Mouse (Mus musculus) heart, postnatal 0 days (tissue): ENCODE measurements around the gene Cgas. TPM values are rescaled to one million over a fixed set of nuclear protein-coding genes. Genes with fewer than 3 reads are reported as not detected.
A peak's percentile ranks its signal among the peaks of the same experiment; 100 is the strongest.

Experiments used
- ATAC-seq: fragments of 200-750 bp; cut with Nextera tagmentation; 2 replicates; pipeline ENCODE4 v1.8.0; 2017; ENCODE audit warnings: low read depth, moderate number of reproducible peaks, moderate library complexity; ENCODE audit not compliant: insufficient read depth
- DNase-seq: peaks from one replicate; pipeline ENCODE4 v3.0.0-alpha.2; 2016; ENCODE audit warnings: low spot score
- H3K27ac ChIP-seq: fragments of 300-500 bp; sonication (generic); 2 replicates; pipeline ENCODE4 v1.5.1; 2014; ENCODE audit warnings: low read depth, mild to moderate bottlenecking
- H3K27me3 ChIP-seq: fragments of 300-500 bp; sonication (generic); 2 replicates; pipeline ENCODE4 v1.6.1; 2014; ENCODE audit warnings: low read length, mixed read lengths; ENCODE audit not compliant: control insufficient read depth, insufficient read depth
- H3K36me3 ChIP-seq: fragments of 300-500 bp; sonication (generic); replicated peaks from 2 replicates; pipeline ENCODE4 v1.6.1; 2014; ENCODE audit warnings: low read length, mixed read lengths; ENCODE audit not compliant: control insufficient read depth, insufficient read depth
- H3K4me1 ChIP-seq: fragments of 300-500 bp; sonication (generic); 2 replicates; pipeline ENCODE4 v1.6.1; 2014; ENCODE audit warnings: antibody characterized with exemption; ENCODE audit not compliant: control insufficient read depth, insufficient read depth
- H3K4me2 ChIP-seq: fragments of 300-500 bp; sonication (generic); 2 replicates; pipeline ENCODE4 v1.6.1; 2014; ENCODE audit warnings: low read depth, mild to moderate bottlenecking, low read length, moderate library complexity
- H3K4me3 ChIP-seq: fragments of 300-500 bp; sonication (generic); 2 replicates; pipeline ENCODE4 v1.5.1; 2014; ENCODE audit warnings: low read depth, low read length
- H3K9ac ChIP-seq: fragments of 300-500 bp; sonication (generic); replicated peaks from 2 replicates; pipeline ENCODE4 v1.6.1; 2014; ENCODE audit warnings: low read depth, low read length, mixed read lengths
- H3K9me3 ChIP-seq: fragments of 300-500 bp; sonication (generic); replicated peaks from 2 replicates; pipeline ENCODE4 v1.6.1; 2016; ENCODE audit warnings: low read length; ENCODE audit not compliant: control insufficient read depth
- CTCF ChIP-seq: IDR thresholded peaks from 2 replicates; pipeline ENCODE4 v1.5.1; 2016; ENCODE audit warnings: antibody characterized with exemption, control low read depth, low read depth
- EP300 ChIP-seq: IDR thresholded peaks from 2 replicates; pipeline ENCODE4 v1.6.1; 2016; ENCODE audit warnings: antibody characterized with exemption, low read depth
- WGBS: fragments of 180-500 bp; shearing (Covaris S2); extraction: QIAGEN DNeasy Blood & Tissue Kit; methylation state at CpG from one replicate; pipeline ENCODE4 v1.1.7; 2014; 5-methylcytosine and 5-hydroxymethylcytosine counted together
- polyA plus RNA-seq: library from polyadenylated mRNA; unstranded; fragments of >200 nt; fragmentation: Nextera tagmentation; extraction: Ambion mirVana; gene quantifications from 2 replicates; pipeline ENCODE4 v1.2.1, GENCODE M21; 2015
- total RNA-seq: library from RNA; depleted of rRNA; stranded (reverse); fragments of >200 nt; gene quantifications from 2 replicates; pipeline ENCODE4 v1.2.3, GENCODE M21; 2014; ENCODE audit warnings: low replicate concordance

Cgas gene
- total and polyA plus RNA-seq, 2 experiments from 2014 or later = 0.83 to 1.5 TPM

GRCm38 (mm10) chr9:78400570-78400969 is 42.5 kb downstream of the Cgas start:
- Histone ChIP-seq H3K27me3 (peaks cover 18% of the 10 kb centered on the region), H3K4me3 (no peak overlapping the region), H3K9me3 (no peaks in the 10 kb centered on the region), H3K4me1 (0 out of 2 replicates have a peak, but pooled peaks cover 3% of the 10 kb centered on the region), H3K36me3 (no peaks in the 10 kb centered on the region), H3K9ac (no peak overlapping the region), H3K4me2 (no peak overlapping the region), H3K27ac (no peak overlapping the region)
- no peak for TF ChIP-seq CTCF
- no peak for TF ChIP-seq EP300
- no peak for ATAC-seq
- WGBS = 74% methylated on average over 5 of the region's 5 CpGs
- DNase-seq = no peak

- Histone ChIP-seq H3K9ac (no peak overlapping the region), H3K4me2 (no peak overlapping the region), H3K27me3 (peaks cover 49% of the 10 kb centered on the region), H3K36me3 (no peaks in the 10 kb centered on the region), H3K9me3 (no peaks in the 10 kb centered on the region), H3K4me1 (0 out of 2 replicates have a peak, but pooled peaks cover 6% of the 10 kb centered on the region), H3K27ac (no peak overlapping the region), H3K4me3 (no peak overlapping the region)
- no peak for ATAC-seq
- 58% methylated on average over 9 of the region's 9 CpGs for WGBS
- DNase-seq = no peak
- no peak for TF ChIP-seq EP300
- no peak for TF ChIP-seq CTCF
Observed at GRCm38 (mm10) chr9:78396517-78396916, 46.5 kb downstream of the Cgas start.

- H3K9ac ChIP-seq = no peak within 1 kb of the TSS
- no peak for TF ChIP-seq CTCF
- no peak for TF ChIP-seq EP300
- WGBS = 2% methylated on average over 89 of the region's 93 CpGs
Observed at GRCm38 (mm10) chr9:78395630-78396351, 47.2 kb downstream of the Cgas start, which contains the start of gene Ddx43. TSS of gene Ddx43 (plus strand) at chr9:78395777.

GRCm38 (mm10) chr9:78395244-78395629 is 47.8 kb downstream of the Cgas start:
- no peaks in the 10 kb centered on the region for H3K36me3 ChIP-seq
- no peak overlapping the region for H3K27ac ChIP-seq
- TF ChIP-seq CTCF = no peak
- 33% methylated on average over 11 of the region's 11 CpGs for WGBS
- ATAC-seq = no peak
- H3K9ac ChIP-seq = no peak overlapping the region
- H3K9me3 ChIP-seq = no peaks in the 10 kb centered on the region
- H3K4me2 ChIP-seq = peak overlapping the region; percentile 51; the same call in 1 of the 2 replicates
- H3K4me3 ChIP-seq = peak overlapping the region; percentile 36
- no peak for DNase-seq
- 0 out of 2 replicates have a peak, but pooled peaks cover 6% of the 10 kb centered on the region for H3K4me1 ChIP-seq
- peaks cover 54% of the 10 kb centered on the region for H3K27me3 ChIP-seq

More at GRCm38 (mm10) chr9:78395630-78396351, 47.2 kb downstream of the Cgas start, which contains the start of gene Ddx43:
- 0 out of 2 replicates have a peak, but pooled peaks cover 6% of the 10 kb centered on the region for H3K4me1 ChIP-seq
- ATAC-seq = peak; percentile 78
- H3K27me3 ChIP-seq = peaks cover 54% of the 10 kb centered on the region
- peak within 1 kb of the TSS; percentile 36 for H3K4me3 ChIP-seq
- peak within 1 kb of the TSS; percentile 51 for H3K4me2 ChIP-seq
- H3K27ac ChIP-seq = no peak within 1 kb of the TSS
- no peaks in the 10 kb centered on the region for H3K36me3 ChIP-seq
- no peaks in the 10 kb centered on the region for H3K9me3 ChIP-seq
- peak; percentile 19 for DNase-seq

- Histone ChIP-seq H3K4me2 (no peak overlapping the region), H3K27ac (no peak overlapping the region), H3K4me1 (0 out of 2 replicates have a peak, but pooled peaks cover 6% of the 10 kb centered on the region), H3K27me3 (peaks cover 54% of the 10 kb centered on the region), H3K36me3 (no peaks in the 10 kb centered on the region), H3K9me3 (no peaks in the 10 kb centered on the region), H3K4me3 (no peak overlapping the region), H3K9ac (no peak overlapping the region)
- WGBS = 65% methylated on average over 7 of the region's 7 CpGs
- TF ChIP-seq CTCF = no peak
- TF ChIP-seq EP300 = no peak
- DNase-seq (no peak), ATAC-seq (no peak)
Observed at GRCm38 (mm10) chr9:78394602-78395001, 48.4 kb downstream of the Cgas start.

GRCm38 (mm10) chr9:78393741-78394140 is 49.3 kb downstream of the Cgas start:
- H3K9ac ChIP-seq = no peak overlapping the region
- 0 out of 2 replicates have a peak, but pooled peaks cover 6% of the 10 kb centered on the region for H3K4me1 ChIP-seq
- H3K4me2 ChIP-seq = no peak overlapping the region
- H3K27ac ChIP-seq = no peak overlapping the region
- H3K4me3 ChIP-seq = no peak overlapping the region
- no peak for TF ChIP-seq CTCF
- TF ChIP-seq EP300 = no peak
- ATAC-seq (no peak), DNase-seq (no peak)
- peaks cover 54% of the 10 kb centered on the region for H3K27me3 ChIP-seq
- no peaks in the 10 kb centered on the region for H3K36me3 ChIP-seq
- WGBS = 82% methylated on average over 10 of the region's 10 CpGs
- H3K9me3 ChIP-seq = no peaks in the 10 kb centered on the region
